Mouse (Mus musculus) frontal cortex, postnatal 14 days (tissue): Measurements from ENCODE around the gene Stag2.
A peak's percentile ranks its signal among the peaks of the same experiment; 100 is the strongest.

Experiments used
- DNase-seq, 2 experiments: peaks; one replicate each; pipeline ENCODE4 v3.0.0; 2022; ENCODE audit warnings: low spot score in 2 of 2

Gene Stag2

DNA sequence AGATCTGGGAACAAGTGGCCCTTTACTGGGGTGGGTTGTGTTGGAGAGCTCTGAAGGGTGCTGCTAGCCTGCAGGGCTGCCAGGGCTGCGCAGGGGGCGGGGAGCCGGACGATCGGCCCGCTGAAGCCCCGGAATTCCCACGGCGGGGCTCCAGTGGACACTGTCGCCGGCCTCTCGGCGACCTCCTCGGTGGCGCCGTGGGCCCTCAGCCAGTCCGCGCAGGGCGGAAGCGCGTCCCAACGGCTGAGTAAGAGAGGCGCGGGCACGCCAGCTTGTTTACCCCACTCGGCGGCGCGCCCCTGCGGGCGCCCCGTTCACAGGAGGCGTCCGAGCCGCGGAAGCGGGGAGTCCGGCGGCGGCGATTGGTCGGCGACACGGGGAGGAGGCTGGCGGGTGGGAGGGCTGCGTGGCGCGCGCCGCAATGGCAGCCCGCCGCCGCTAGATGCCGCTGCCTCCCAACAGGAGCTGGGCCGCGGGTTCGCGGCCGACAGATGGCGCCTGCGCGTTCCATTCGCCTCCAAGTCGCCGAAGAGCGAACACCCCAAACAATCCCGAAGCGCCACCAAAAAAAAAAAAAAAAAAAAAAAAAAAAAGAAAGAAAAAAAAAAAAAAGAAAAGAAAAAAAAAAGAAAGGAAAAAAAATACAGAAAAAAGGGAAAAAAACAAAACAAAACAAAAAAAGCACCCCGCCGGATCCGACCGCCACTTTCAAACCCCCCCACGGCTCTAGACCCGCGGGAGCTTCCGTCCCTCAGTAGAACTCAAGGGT is at the start of gene Stag2:
TSS of gene Stag2 (plus strand) at position 530 of the 769 bp plus-strand sequence.
- peak; percentile 65 to 67 for DNase-seq

DNA sequence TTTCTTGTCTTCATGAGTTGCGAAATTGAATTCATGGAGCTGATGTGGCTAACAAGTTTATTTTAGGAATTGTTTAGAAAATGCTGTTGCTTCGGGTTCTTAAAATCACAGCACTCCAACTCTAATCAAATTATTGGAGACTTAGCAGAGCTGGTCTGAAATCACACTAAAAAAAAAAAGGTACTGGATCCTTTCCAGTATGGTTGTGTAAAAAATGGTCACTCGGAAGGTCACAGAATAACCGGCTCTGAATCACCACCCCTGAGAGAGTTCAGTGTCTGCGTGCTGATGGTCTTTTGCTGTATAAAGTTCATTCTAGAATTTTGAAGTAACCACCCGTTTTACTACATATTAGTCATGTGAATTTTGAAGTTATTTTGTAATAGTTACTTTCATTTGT is 42.0 kb upstream of the Stag2 start:
- DNase-seq: no peak

DNA sequence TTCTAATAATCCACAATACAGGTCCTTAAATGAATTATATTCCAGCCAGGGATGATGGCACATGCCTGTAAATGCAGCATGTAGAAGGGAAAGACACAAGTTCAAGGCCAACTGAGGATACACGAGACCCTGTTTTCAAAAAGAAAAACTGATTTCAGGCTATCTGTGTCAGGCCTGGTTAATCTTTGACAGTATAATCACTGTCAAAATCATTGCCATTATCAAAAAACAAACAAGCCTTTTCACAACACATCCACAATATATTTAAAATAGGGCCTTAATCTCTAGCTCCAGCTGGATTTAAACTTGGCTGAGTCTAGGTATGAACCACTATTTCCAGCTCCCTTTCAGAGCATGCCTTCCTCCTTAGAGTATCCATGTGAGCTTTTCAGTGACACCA is 38.5 kb upstream of the Stag2 start:
- no peak for DNase-seq

DNA sequence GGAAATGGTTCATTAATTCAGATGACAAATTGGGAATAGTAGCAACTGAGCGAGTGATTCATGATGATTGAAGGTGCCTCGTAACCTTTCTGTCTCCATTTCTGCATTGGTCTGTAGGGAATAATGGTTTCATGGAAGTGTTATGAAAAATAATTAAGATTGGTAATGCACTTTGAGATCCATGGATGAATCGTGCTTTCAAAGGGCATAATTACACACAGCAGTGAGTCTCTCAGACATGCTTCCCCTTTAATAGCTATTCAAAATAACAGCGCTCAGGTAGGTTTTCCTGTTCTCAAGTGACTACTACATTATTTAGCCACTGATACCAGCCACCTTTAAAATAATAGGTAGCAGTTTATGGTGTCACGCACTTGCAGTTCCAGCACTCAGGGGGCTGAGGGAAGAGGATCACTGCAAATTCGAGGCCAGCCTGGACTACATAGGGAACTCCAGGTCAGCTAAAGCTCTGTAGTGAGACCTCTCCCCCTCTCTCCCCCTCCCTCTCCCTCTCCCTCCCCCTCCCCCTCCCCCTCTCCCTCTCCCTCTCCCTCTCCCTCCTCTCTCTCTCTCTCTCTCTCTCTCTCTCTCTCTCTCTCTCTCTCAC is 29.6 kb upstream of the Stag2 start:
- no peak for DNase-seq

DNA sequence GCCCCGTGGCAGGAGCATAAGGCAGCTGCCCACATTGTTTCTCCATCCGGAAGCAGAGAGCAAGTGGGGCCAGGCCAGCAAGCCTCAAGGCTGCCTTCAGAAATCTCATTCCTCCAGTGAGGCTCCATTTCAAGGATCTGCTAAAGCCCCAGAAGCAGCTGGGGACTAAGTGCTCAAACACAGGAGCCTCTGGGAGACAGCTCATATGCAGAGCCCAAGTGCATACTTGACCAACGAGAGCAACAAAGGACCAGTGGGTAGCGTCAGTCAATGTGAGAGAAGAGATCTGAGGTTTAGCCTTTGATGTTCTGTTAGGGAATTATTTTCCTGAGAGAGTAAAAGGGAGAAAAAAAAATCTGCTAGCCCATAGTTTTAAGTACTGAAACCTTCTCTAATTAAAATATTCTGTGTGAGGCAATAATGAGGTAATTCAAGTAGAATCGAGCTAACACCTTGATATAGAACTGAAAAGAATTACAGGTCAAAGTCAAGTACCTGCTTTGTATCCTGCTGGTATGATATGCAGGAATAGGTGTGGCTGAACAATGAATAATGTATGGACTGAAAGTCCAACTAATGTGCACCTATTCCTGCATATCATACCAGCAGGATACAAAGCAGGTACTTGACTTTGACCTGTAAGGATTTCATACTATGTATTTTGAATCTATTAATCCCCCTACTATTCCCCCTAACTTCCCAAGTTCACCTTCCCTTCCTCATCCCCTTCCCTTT is 24.0 kb upstream of the Stag2 start:
- no peak for DNase-seq

DNA sequence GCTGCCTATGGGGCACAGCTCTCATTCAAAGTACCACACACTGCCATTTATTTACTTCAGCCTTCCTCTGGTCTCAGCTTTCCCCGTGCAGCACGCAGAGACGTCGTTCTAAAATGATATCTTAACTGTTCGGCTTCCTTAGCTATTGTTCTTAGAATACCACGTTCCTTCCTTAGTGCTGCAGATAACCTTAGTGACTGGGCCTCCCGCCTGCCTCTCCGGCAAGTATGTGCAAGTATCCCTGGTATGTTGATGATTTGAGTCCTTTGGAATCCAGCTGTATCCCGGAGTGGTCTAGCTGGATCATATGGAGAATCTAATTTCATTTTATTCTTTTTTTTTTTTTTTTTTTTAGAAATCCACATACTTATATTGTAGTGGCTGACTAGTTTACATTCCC is 9.2 kb upstream of the Stag2 start:
- no peak for DNase-seq

DNA sequence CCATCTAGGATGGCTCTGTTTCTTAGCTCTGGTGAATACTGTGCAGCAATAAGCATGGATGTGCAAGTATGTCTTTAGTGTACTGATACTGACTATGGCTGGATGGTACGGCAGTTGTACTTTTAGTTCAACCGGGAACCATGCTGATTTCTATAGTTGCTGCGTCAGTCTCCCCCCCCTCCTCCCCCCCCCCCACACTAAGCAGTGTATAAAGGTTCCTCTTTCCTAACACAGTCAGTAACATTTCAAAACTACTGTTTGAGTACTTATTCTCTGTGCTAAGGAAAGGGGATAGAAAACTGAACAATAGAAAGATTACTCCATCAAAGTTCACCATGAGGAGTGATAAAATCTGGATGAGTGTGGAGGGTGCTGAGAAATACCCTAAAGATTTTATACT is 6.5 kb upstream of the Stag2 start:
- DNase-seq: no peak

DNA sequence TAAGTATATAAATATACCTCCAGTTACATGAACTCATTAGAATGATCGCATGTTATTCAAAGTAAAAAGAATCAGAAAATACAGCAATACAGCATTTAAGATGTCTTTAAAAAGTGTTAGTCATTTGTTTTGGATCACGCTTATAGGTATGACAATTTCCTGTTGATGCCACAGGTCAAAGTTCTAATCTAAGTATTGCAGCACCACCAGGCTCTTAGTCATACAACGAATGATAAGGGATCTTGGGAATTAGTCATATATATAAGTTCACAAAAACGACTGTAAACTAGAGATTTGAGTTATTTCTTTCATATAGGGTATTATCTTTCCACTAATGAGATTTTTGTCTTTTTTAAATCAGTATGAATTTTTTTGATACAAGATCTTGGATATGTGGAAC is 5.1 kb upstream of the Stag2 start:
- DNase-seq: no peak

DNA sequence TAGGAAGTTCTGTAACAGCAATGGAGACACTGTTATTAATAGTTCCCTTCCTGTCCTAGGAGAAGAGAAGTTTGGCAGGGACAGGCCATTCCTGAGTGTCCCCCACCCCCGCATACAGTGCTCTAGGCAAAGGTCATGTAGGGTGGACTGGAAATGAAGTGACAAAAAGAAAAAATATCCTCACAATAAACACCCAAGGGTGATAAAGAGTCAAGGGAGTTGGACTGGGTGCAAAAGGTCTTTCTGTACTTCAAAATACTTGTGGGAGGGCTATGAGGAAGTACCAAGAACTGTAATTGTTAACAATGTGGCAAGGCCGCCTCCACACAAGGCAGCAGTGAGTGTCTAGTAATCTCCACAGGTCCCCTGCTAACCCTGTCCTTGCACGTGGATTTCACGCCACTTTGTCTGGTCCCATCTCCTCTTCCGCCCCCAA is 1.1 kb upstream of the Stag2 start:
- DNase-seq: peak in 1 of 2 experiments; percentile 5

DNA sequence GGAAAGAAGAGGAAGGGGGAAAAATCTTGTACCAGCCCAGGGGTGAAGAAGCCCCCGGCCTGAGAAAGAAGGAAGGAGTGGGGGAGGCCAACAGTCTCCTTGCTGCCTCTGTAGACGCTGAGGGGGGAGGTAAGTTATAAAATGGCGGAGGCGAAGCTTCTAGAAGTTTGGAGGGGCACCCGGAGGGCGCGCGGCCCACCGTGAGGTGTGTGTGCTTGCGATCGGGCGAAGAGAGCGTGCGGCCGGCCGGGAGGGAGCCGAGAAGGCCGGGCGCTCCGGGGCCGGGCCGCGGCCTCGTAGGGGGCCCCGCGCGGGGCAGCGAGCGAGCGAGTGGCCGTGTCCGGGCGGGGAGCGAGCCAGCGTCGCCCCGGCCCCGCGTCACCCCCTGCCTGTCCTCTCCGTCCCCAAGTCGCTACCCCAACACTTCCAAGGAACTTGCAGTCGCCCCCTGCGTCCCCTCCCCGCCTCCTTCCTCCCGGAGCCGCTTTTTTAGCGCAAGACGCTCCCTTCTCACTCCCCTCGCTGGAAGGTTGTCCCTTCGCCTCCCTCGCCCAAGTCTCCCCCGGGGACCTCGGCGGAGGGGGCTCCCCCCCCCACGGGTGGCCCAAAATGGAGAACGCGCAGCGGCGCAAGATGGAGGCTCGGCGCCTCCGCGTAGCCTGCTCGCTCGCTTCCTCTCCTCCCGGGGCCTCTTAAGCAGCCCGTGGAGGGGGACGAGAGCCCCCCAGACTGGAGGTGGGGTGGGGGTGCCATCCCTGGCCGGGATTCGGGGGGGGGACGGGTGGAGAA is 634 bp downstream of the Stag2 start:
- peak; percentile 14 to 16 for DNase-seq

DNA sequence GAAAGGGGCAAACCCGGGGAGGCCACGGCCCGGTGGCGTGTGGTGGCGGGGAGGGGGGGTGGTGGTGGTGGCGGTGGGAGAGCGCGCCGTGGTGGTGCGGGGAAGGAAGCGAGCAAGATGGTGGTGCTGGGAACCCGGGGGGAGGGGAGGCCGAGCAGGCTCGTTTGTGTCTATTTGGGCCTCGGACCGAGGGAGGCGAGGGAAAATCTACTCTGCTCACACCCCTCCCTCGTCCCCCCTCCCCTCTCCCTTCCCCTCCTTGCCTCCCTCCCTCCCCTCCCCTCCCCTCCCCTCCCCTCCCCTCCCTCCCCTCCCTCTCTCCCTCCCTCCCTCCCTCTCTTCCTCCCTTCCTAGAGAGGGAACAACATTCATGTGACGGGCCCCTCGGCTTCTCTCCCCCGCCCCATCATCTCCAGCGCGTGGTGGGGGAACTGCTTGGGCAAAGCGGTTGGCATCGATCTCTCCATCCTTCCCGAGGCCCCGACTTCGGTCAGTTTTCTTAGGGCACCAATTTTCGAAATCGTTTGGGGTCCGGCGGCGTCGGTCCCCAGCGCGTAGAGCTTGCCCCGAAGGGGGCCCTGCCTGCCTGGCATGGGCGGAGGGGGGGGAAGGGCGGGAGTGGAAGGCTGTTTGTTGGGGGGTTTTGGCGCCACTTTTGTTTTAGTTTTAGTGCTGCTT is 1.4 kb downstream of the Stag2 start:
- peak; percentile 59 to 61 for DNase-seq

DNA sequence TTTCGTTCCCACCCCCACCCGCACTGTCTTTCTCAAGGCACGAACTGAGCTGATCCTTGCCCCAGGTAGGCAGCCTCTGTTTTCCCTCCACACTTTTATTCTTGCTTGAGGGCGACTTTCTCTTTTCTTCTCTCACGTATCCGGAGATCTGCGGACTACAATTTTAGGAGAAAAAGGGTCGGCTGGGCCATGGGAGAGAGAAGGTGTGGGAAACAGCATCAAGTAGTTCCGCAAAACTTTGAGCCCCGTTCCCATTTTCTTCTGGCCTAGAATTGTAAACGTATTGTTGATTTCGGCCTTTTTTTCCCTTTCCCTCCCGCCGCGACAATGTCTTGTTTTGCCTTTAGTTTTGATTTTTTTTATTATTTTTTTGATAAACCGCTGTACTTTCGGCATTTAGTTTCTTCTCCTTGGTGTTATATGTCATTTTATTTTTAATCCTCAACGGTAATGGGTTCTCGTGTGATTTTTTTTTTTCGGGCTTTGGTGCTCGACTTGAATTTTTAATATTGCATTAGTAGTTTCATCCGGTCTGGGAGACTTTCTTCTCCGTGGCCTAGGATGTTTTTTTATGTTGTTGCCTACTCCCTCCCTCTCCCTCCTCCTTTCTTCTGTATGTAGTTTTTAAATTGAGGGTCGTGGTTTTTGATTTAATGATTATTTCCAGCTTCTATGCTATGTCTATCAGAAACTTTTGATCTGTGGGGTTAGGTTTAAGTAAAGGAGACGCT is 2.1 kb downstream of the Stag2 start:
- DNase-seq: no peak

DNA sequence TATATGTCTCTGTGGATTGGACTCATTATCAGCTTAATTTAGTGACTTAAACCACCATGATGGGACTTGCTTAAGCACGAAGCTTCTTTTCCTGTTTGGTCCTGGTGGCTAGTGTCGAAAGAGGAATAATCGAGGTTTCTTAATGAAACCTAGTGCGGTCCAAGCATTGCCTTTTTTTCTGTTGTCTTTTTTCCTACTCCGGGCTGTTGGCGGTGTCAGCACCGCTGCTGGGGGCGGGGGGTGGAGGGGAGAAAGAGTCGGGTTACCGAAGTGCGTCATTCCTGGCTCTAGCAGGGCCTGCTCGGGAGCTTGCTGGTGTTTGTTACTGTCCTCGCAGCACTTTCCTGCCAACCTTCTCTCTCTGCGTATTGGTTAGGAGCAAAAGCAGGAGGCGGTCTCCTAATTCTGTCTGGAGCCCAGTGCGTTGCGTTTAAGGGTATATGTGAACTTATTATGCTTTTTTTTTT is 2.8 kb downstream of the Stag2 start:
- DNase-seq: peak; percentile 44 to 50

DNA sequence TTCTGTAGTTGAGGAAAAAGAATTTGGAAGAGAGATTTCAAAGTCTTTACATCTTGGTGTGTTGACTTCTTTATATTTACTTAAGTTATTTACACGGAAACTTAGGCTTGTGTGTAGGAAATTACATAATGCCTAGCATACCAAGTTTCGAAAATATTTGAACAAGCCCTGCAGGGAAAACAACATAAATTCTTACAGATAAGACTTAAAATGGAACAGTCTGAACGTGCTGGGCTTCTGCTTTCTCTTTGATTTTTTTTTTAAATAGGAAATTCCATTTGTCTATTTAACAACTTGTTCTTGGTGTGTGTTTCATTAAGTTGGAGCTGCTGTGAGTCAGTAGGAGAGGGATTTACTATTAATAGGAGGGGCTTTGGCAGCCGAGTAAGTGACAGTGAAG is 3.9 kb downstream of the Stag2 start:
- no peak for DNase-seq

DNA sequence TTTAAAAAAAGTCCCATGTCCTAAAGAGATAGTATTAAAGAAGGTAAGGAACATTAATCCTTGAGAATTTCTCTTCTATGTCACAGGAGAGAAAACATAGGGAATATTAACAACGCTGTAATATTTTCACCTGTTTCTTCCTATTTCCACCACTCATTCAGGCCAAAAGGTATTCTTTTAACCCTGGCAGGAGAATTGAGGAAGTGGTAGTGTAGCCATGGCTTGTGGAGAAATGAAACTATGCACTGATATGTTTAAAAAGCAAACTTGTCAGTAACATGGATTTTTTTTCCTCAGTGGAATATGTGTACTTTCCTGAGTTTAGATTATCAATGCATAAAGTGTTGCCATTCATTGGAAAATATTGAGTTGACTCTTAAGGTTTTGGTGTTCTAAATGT is 16.3 kb downstream of the Stag2 start:
- DNase-seq: no peak

DNA sequence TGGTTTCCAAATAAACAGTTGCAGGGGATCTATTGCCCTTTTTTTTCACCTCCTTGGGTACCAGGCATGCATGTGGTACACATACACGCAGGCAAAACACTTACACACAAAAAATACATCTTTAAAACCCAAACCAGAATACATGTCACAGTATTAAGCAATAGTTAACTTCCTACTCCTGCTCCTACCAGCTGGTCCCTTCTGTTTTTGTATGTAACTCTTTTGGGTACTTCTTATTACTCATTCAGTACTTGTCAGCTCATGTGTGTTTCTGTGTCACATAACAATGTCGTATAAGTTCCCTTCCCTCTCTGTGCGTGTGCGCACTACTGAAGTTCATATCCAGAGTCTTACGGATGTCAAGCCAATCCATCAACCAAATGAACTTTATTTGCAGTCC is 21.7 kb downstream of the Stag2 start:
- DNase-seq: no peak

DNA sequence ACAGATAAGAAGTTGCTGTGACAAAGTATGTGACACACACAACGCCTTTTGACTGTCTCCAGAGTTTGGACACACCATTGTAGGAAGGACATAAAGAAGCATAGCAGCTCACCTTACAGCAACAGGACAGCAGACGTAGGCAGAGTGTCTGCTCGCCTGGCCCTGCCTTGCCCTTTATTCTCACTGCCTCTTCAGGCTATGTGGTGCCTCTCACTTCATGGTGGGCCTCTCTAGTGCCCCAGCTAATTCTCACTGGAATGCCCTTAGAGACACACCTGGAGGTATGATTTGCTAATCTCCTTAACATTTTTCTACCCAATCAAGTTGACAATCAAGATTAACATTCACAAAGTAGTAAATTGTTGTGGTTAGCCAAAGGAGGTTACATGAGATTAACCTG is 38.5 kb downstream of the Stag2 start:
- no peak for DNase-seq

DNA sequence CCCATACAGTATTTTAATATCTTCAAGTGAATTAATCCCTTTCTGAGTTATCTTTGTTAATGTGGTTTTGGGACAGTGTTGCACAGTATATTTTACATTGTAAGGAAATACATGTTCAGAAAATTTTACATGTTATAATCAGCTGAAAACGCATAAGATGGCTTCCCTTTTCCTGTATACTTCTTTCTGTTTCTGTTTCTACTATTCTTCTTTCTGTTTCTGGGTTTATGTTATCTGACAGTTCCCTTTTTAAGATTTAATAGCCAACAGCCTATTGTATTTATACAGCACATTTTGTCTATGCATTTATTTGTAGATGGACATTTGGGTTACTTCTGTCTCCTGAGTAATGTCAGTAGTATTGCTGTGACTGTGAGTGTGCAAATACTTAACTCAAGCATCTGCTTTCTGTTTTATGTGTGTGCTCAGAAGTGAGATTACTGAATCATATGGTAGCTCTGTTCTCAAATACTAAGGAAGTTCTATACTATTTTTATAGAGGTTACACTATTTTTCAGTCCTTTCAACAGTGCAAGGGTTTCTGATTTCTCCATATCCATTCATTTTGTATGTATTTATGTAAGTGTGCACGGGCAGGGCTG is 39.8 kb downstream of the Stag2 start:
- no peak for DNase-seq

DNA sequence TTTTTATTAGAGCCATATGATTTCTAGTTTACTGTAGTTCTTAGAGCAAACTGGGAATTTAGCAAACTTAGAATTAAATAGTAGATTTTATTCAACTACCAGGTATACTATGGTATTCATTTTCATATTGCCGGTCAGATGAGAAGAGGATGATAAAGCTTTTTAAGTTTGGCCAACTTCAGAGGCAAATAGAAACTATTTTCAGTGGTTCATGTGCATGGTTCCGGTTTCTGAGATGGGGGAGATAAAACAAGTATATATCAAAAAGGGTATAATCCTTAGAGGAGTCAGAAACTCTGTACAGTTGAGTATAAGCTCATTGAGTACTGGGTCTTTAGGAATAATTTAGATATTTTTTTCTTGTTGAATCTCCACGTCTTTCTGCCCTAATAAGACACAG is 45.5 kb downstream of the Stag2 start:
- DNase-seq: no peak

DNA sequence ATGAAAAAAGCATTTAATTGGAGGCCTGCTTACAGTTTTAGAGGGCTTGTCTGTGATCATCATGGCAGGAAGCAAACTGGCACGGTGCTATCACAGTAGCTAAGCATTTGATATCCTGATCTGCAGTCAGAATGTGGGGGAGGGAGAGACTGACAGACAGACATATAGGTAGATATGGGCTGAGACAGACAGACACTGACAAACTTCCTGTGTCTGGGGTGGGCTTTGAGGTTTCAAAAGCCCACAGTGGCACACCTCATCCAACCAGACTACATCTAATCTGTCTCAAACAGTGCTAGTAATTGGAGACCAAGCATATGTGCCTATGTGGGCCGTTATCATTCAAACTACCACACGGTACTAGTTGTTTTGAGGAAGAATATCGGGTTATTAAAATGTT is 53.4 kb downstream of the Stag2 start:
- no peak for DNase-seq
